Mouse (Mus musculus) T-helper 17 cell (primary cell): ENCODE data around the gene Map10.

Source experiments
- in situ Hi-C, 2 experiments: fragments of 300-600 bp; cut with MboI, MseI; formaldehyde crosslinking; loops; 1 replicate in 1 of 2; 2 replicates in 1 of 2; pipeline ENCODE4 v1.15.1; 2025; ENCODE audit warnings: high pct_unique_total_duplicates in 2 of 2

Map10 gene

GRCm38 (mm10) chr8:125670420-125670819 is 802 bp downstream of the Map10 start:
- in situ Hi-C loops: no loop called here

DNA sequence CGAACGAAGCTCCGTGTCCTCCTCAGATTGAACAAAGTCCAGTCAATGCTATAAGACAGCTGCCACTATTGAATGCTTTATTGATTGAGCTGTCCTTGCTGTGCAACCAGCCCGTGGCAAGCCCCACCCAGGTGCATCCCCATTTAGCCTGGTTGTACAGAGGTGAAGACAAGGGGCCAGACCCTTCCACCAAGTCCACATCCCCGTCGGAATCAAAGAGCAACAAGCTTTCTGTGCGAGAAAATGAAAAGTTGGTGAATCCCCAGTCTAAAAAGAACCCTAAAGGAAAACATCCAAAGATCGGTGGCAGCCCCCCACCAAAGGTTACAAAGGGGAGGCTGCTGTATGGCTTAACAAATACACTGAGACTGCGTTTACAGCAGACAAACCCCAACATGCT is 1.3 kb downstream of the Map10 start:
- in situ Hi-C loops: no loop called here

DNA sequence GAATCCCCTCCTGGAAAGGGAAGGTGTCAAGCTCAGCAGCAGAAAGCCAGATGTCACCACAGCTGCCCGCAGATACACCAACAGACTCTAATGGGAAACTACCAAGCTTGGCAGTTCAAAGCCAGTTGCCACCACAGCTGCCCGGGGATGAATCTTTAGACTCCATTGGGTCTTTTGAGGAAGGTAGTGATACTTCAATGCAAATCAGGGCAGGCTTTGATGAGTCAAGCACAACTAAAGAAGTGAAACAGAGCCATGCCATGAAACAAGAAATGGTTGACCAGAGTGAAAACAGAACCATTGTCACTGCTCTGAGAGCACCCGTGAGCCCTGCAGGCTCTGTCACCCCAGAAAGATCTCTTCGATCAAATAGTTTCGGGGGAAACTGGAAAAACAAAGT is 1.8 kb downstream of the Map10 start:
- in situ Hi-C loops: no loop called here

DNA sequence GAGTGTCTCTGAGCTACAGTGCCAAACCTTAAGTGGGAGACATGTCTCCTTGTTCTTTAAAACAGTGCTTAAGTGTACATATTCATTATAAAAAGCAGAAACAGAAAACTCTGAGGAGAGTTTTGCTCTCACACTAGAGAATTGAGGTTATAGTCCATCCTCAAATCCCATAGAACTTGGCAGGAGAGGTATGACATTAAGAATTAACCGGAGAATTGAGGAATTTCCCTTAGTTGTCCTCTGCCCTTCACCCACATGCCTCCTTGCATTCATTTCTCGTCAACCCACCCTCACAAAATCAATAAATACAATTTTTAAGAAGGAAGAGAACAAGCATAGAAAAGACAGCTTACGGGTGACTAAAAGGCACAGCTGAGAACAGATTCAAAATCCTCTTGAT is 6.2 kb downstream of the Map10 start:
- in situ Hi-C loops: no loop called here

DNA sequence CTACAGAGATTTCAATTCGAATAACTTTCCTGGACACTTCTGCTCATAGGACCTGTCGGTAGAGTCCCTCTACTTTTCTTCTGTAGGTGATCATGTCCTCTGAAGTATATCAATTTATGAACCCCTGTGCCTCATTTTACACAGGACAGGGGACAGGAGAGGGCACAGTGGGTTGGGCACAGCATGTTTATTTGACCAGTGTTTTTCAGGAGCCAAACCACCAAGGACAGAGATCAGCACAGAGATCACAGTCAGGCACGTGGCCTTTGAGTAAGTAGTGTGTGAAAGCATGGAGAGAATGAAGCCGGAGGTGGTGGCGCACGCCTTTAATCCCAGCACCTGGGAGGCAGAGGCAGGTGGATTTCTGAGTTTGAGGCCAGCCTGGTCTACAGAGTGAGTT is 7.9 kb downstream of the Map10 start:
- in situ Hi-C loops: no loop called here

GRCm38 (mm10) chr8:125678854-125679648 is 9.4 kb downstream of the Map10 start:
- in situ Hi-C loops: no loop called here

GRCm38 (mm10) chr8:125680851-125681408 is 11.3 kb downstream of the Map10 start:
- in situ Hi-C loops: no loop called here

- in situ Hi-C loops: no loop called here
Measured at GRCm38 (mm10) chr8:125685216-125685760, 15.7 kb downstream of the Map10 start.

- in situ Hi-C loops: no loop called here
Measured at GRCm38 (mm10) chr8:125686221-125686865, 16.7 kb downstream of the Map10 start.

DNA sequence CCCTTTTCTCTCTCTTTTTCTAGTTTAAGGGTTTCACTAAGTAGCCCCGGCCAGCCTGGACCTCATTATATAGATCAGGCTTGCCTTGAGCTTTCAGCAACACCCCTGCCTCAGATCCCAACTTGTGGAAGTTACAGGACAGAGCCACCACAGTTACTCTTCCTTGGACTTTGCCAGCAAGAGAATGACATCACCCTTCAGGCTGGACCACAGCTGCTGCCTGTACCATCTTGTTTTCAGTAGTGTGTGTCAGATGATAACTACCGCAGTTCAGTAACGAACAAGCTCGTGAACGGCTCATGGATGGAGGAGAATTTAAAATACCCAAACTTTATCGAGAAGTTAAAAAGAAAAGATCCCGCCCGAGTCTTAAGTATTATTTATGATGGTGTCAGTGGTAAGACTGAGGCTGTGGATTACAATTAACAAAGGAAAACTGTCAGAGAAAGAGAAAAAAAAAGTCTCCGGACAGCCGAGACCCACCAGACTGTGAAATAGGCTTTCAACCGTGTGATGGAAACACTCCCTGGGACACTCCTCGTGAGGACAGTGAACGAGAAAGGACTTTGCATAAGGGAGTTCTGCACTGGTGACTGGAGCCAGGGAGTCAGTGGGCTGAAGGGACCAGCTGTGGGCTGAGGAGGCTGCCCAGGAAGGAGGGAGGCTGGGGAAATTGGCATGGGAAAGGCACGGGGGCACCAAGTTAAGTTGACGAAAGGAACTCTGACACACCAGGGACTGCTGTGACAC is 20.7 kb downstream of the Map10 start:
- in situ Hi-C loops: no loop called here

DNA sequence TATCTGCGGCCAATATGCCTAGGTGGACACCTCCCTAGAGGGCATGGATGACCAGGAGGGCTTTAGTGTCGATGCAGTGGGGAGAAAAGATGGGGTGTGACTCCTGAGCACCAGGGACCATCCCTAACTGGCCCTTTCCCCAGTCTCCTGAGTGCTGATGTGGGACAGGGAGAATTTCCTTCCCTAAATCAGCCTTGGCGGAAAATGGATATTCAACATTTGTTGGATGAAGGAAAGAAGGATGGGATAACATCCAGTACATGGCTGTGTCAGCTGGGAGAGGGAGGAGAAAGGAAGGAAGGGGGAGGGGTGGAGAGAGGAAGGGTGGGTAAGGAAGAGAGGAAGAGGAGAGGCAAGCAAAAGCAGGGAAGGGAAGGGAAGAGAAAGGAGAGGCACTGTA is 21.3 kb downstream of the Map10 start:
- in situ Hi-C loops: no loop called here

DNA sequence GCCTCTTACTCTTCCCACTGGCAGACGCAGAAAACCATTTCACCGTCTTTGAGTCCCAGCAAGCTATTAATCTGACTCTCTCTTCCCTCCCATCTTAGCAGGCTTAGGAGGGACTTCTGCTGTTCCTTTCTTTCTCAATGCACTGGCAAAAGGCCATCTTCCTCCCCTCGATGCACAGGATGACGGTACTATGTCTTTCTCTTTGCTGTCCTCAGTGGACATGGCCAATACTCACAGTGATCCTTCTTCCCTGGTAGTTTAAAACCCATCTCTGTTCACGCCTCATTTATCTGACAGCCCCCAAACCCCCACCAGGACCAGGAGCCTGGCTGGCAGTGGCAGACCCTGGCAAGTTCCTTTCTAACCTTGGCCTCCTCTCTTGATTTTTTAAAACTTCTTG is 22.8 kb downstream of the Map10 start:
- in situ Hi-C loops: no loop called here

DNA sequence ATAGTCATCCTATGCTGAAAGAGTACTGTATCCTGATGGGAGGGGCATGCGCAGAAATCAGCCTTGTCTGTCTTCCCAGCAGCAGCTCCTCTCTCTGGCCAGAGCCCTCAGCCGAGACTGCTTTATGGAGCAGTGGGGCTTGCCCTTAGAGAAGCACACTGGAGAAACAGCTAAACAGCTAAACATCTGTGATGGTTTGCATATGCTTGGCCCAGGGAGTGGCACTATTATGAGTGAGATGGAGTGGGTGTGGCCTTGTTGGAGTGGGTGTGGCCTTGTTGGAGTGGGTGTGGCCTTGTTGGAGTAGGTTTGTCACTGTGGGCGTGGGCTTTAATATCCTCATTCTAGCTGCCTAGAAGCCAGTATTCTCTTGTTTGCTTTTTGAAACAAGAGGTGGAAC is 23.6 kb downstream of the Map10 start:
- in situ Hi-C loops: no loop called here

DNA sequence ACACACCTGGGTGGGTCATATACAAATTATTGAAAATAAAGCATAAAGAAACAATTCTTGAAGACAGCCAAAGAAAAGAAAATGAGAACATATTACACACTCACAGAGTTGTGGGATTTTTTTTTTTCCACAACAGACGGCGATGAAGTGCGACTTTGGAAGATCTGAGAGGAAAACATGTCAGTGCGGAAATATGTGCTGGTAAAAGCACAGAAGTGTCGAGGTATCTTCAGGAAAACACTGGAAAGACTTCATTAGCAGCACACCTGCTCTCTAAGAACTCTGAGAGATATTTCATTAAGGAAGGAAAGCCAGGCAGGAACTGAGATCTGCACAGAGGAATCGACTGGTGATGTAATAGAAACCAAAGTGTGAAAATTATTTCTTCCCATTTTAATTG is 26.3 kb downstream of the Map10 start:
- in situ Hi-C loops: no loop called here

- in situ Hi-C loops: no loop called here
Measured at GRCm38 (mm10) chr8:125699391-125700025, 29.9 kb downstream of the Map10 start.

DNA sequence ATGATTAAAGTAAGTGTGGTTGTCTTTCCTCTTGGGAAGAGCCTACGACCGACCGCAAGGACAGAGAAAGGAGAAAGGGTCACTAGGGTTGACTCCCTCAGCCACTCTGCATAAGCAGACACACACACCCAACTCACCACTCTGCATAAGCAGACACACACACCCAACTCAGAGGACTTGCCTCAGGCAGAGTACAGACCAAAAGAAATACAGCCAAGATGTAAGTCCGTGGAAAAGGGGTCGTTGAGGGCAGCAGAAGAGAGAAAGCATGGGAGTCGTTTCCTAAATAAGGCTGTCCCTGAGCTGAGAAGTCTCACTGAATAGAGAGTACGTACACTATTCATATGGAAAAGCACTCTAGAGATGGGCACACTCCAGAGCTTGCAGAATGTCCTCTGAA is 30.8 kb downstream of the Map10 start:
- in situ Hi-C loops: no loop called here

GRCm38 (mm10) chr8:125702868-125703473 is 33.4 kb downstream of the Map10 start:
- in situ Hi-C loops: no loop called here

DNA sequence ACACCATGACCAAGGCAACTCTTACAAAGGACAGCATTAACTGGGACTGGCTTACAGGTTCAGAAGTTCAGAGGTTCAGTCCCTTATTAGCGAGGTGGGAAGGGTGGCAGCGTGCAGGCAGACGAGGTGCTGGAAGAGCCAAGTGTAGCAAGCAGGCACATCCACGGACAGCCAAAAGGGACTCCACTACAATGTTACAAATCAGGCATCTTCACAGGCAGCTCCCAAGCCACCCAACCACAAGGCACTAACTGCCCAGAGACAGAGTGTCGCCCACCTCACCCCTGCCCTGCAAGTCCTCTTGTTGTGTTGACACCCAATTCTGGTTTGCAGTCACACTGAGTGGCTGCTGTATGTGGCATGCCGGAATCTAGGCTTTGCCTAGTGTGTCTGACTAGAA is 34.8 kb downstream of the Map10 start:
- in situ Hi-C loops: no loop called here

DNA sequence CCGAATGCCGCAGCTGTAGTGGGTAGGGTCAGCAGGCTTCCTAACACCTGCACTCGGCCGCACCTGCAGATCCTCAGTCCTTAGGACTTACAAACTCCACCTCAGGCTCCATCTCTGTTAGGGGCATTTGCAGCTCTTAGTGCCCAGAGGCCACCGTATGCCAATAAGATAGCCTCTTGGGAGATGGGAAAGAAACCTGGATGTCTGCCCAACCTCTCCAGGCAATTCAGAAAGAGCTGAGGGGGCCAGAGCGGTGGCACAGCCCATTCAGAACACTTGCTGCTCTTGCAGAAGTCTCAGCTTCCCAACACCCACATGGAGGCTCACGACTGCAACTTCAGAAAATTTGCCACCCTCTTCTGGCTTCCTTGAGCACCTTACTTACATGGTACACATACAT is 36.2 kb downstream of the Map10 start:
- in situ Hi-C loops: no loop called here

DNA sequence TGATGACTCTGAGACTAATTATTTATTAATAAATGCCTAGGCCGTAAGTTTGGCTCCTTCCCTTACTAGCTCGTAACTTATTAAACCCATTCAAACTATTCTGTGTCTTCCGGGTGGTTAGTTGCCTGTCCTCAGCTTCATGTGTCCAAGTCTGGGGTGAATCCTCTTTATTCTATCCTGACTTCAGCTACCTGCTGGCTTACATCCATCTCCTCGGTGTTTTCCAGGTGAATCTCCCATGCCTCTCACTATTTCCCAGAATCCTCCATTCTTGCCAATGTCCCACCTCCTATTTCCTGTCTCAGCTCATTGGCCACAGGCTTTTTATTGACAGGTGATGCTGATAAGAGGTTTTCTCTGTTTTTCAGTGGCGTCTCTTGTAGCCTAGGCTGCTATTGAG is 39.6 kb downstream of the Map10 start:
- in situ Hi-C loops: no loop called here

- in situ Hi-C loops: no loop called here
Measured at GRCm38 (mm10) chr8:125711514-125711913, 41.9 kb downstream of the Map10 start.
